Mouse (Mus musculus): ENCODE data around the gene Mat2a.

Gene Mat2a

DNA sequence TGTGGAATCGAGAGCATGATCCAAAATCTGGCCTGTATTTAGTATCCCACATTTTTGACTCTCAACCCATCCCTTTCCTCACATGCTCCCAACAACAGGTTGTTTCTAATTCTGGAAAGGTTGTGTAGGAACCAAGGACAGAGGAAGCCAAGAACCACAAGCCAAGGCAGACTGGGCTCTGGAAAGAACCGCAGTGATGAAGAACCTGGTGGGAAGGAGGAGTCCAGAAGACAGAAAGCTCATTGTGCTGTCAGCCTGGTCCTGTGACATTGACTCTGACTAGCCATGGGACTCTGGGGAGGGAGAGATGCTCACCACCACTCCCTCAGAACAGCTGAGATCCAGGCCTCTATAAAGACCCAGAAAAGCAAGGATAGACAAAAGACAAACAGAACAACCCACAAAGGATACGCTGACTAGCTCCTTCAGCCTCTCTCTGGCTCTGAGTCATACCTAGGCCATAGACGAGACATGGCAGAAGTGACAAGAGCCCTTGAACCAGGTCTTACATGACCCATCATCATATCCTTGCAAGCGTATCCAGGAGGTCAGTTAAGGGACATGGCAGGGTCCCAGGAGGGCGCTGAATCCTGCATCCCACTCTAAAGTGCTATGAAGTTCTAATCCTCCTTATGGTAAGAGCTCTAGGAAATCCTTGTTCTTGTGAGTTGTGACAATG lies 56.1 kb downstream of the Mat2a start:
- no peak for DNase-seq (ENCODE audit: low read depth, low spot score)
